Mouse (Mus musculus): ENCODE measurements around the gene Ube2g1. TPM values are rescaled to one million over a fixed set of nuclear protein-coding genes. Genes with fewer than 3 reads are reported as not detected.
"Not testable (repeated sequence)": the region's sequence is repeated elsewhere in the genome, so short reads cannot be mapped to it uniquely, and the experiment has no call there.

The Ube2g1 gene
- total RNA-seq, 2 experiments from 2014 or later, result 40.8 to 42.9 TPM

GRCm38 (mm10) chr11:72595010-72595737 is 11.9 kb upstream of the Ube2g1 start:
- no peak for DNase-seq (ENCODE audit: low spot score in 2 of 2)

GRCm38 (mm10) chr11:72597780-72598179 is 9.3 kb upstream of the Ube2g1 start:
- DNase-seq (ENCODE audit: low spot score in 2 of 2), result no peak

- DNase-seq (ENCODE audit: low spot score in 2 of 2), result peak in 1 of 2 experiments; percentile 58
Observed at GRCm38 (mm10) chr11:72607469-72608070, 487 bp downstream of the Ube2g1 start.

- DNase-seq (ENCODE audit: low spot score in 2 of 2), result peak; percentile 87 to 93
Observed at GRCm38 (mm10) chr11:72608071-72608679, 1.1 kb downstream of the Ube2g1 start.

GRCm38 (mm10) chr11:72609242-72609641 is 2.2 kb downstream of the Ube2g1 start:
- DNase-seq (ENCODE audit: low spot score in 2 of 2), result no peak

GRCm38 (mm10) chr11:72614336-72614735 is 7.3 kb downstream of the Ube2g1 start:
- DNase-seq (ENCODE audit: low spot score in 2 of 2), result not testable (repeated sequence)

GRCm38 (mm10) chr11:72615931-72616330 is 8.8 kb downstream of the Ube2g1 start:
- DNase-seq (ENCODE audit: low spot score in 2 of 2), result no peak

- DNase-seq (ENCODE audit: low spot score in 2 of 2), result no peak
Observed at GRCm38 (mm10) chr11:72618476-72618875, 11.4 kb downstream of the Ube2g1 start.

- DNase-seq (ENCODE audit: low spot score in 2 of 2), result no peak
Observed at GRCm38 (mm10) chr11:72642730-72643129, 35.6 kb downstream of the Ube2g1 start.

- no peak for DNase-seq (ENCODE audit: low spot score in 2 of 2)
Observed at GRCm38 (mm10) chr11:72645386-72645785, 38.3 kb downstream of the Ube2g1 start.

- no peak for DNase-seq (ENCODE audit: low spot score in 2 of 2)
Observed at GRCm38 (mm10) chr11:72650347-72650746, 43.3 kb downstream of the Ube2g1 start.

- DNase-seq (ENCODE audit: low spot score in 2 of 2), result no peak
Observed at GRCm38 (mm10) chr11:72659918-72660317, 52.8 kb downstream of the Ube2g1 start.

- no peak for DNase-seq (ENCODE audit: low spot score in 2 of 2)
Observed at GRCm38 (mm10) chr11:72660359-72660758, 53.3 kb downstream of the Ube2g1 start.

GRCm38 (mm10) chr11:72664641-72665040 is 57.6 kb downstream of the Ube2g1 start:
- DNase-seq (ENCODE audit: low spot score in 2 of 2), result no peak

- DNase-seq (ENCODE audit: low spot score in 2 of 2), result no peak
Observed at GRCm38 (mm10) chr11:72670634-72671033, 63.6 kb downstream of the Ube2g1 start.

GRCm38 (mm10) chr11:72671294-72671988 is 64.4 kb downstream of the Ube2g1 start:
- no peak for DNase-seq (ENCODE audit: low spot score in 2 of 2)

GRCm38 (mm10) chr11:72672438-72672837 is 65.4 kb downstream of the Ube2g1 start:
- no peak for DNase-seq (ENCODE audit: low spot score in 2 of 2)

GRCm38 (mm10) chr11:72675280-72675679 is 68.2 kb downstream of the Ube2g1 start:
- no peak for DNase-seq (ENCODE audit: low spot score in 2 of 2)

GRCm38 (mm10) chr11:72680726-72681125 is 73.6 kb downstream of the Ube2g1 start:
- no peak for DNase-seq (ENCODE audit: low spot score in 2 of 2)

- DNase-seq (ENCODE audit: low spot score in 2 of 2), result no peak
Observed at GRCm38 (mm10) chr11:72683402-72683801, 76.3 kb downstream of the Ube2g1 start.

GRCm38 (mm10) chr11:72686697-72687096 is 79.6 kb downstream of the Ube2g1 start:
- no peak for DNase-seq (ENCODE audit: low spot score in 2 of 2)

GRCm38 (mm10) chr11:72688242-72688641 is 81.2 kb downstream of the Ube2g1 start:
- no peak for DNase-seq (ENCODE audit: low spot score in 2 of 2)
